Mouse (Mus musculus): ENCODE data around the gene Gm10666. TPM values are rescaled to one million over a fixed set of nuclear protein-coding genes. Genes with fewer than 3 reads are reported as not detected.
"Not testable (repeated sequence)": the region's sequence is repeated elsewhere in the genome, so short reads cannot be mapped to it uniquely, and the experiment has no call there.

The Gm10666 gene
- total RNA-seq (2021): not detected
- long read RNA-seq, experiment 1: 0 reads
- long read RNA-seq, experiment 2: 0 reads

DNA sequence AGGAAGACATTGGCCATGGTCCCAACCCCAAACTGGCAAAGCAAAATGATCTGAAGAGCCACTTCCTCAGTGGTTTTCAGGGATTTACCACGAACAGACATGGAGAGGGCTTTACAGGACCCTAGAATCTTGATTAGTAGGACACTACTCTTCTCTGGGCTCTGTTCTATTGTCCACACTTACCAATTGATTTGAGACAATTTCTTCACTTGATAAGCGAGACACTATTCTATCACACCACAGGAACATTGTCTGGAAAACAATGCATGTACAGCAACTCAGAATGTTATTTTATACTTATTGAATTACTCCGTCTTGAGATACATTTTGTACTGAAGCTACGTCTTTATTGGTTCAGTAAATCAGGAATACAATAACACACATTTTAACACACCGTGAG is at the start of gene Gm10666:
Gene Gm10666 (minus strand): TSS at position 101 of the 400 bp plus-strand sequence.
- DNase-seq: not testable (repeated sequence)

DNA sequence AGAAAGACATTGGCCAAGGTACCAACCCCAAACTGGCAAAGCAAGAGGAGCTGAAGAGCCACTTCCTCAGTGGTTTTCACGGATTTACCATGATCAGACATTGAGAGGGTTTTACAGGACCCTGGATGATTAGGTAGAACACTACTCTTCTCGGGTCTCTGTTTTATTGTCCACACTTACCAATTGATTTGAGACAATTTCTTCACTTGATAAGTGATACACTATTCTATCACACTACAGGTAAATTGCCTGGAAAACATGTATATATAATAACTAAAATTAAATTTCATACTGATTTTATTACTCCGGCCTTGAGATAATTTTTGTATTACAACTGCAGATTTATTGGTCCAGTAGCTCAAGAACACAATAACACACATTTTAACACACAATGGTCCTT is 29.4 kb upstream of the Gm10666 start, which contains the start of gene Vmn1r142:
Gene Vmn1r142 (minus strand): TSS at position 101 of the 400 bp plus-strand sequence.
- not testable (repeated sequence) for DNase-seq

DNA sequence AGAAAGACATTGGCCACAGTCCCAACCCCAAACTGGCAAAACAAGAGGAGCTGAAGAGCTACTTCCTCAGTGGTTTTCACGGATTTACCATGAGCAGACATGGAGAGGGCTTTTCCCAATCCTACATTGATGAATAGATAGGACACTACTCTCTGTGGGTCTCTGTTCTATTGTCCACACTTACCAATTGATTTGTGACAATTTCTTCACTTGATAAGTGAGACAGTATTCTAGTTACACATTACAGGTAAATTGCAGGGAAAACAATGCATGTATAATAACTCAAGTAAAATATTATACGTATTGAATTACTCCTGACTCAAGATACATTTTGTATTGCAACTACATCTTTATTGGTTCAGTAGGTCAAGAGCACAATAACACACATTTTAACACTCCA is 16.4 kb downstream of the Gm10666 start, which contains the start of gene Gm16451:
Gene Gm16451 (minus strand): TSS at position 101 of the 400 bp plus-strand sequence.
- DNase-seq: not testable (repeated sequence)

Other genes starting within 250 kb of the Gm10666 start
- gene Gm5891, start 213.4 kb downstream of the Gm10666 start, total RNA-seq (2021): not detected
- not detected for gene Vmn1r137, start 140.2 kb downstream of the Gm10666 start, total RNA-seq (2021)
- gene Vmn1r138, start 105.8 kb downstream of the Gm10666 start, total RNA-seq (2021): not detected
- gene Gm6176, start 78.4 kb downstream of the Gm10666 start, total RNA-seq (2021): not detected
- not detected for gene Vmn1r139, start 65.7 kb downstream of the Gm10666 start, total RNA-seq (2021)
- gene Gm16451, start 16.5 kb downstream of the Gm10666 start, total RNA-seq (2021): not detected
- not detected for gene Vmn1r142, start 29.3 kb upstream of the Gm10666 start, total RNA-seq (2021)
- gene Vmn1r143, start 54.6 kb upstream of the Gm10666 start, total RNA-seq (2021): not detected
- gene Gm8653, start 66.5 kb upstream of the Gm10666 start, total RNA-seq (2021): not detected
- gene Gm8453, start 94.7 kb upstream of the Gm10666 start, total RNA-seq (2021): not detected
- gene Gm4187, start 195.0 kb upstream of the Gm10666 start, total RNA-seq (2021): not detected
- not detected for gene Gm8660, start 236.3 kb upstream of the Gm10666 start, total RNA-seq (2021)

All from adrenal gland, postnatal 36 days (tissue).